Mouse (Mus musculus): ENCODE measurements around the gene 2610318N02Rik. TPM values are rescaled to one million over a fixed set of nuclear protein-coding genes. Genes with fewer than 3 reads are reported as not detected.

The 2610318N02Rik gene
- polyA plus RNA-seq, 1 experiment from 2014 or later = 64.3 TPM

GRCm38 (mm10) chr16:17146772-17147235, 21.8 kb upstream of the 2610318N02Rik start, which contains the start of gene Ccdc116:
Gene Ccdc116 (minus strand): TSS chr16:17147229.
- under 1% methylated on average over 34 of the region's 34 CpGs for WGBS
- H3K9me3 ChIP-seq (ENCODE audit: control insufficient read depth, low read length) = no peaks in the 10 kb centered on the region
- peak within 1 kb of the TSS; percentile 85 for H3K4me2 ChIP-seq (replicated peaks; ENCODE audit: low read depth, low read length)
- peaks cover 11% of the 10 kb centered on the region for H3K4me1 ChIP-seq (ENCODE audit: control insufficient read depth, insufficient read depth, low read length)
- H3K4me3 ChIP-seq (ENCODE audit: low read length) = peak within 1 kb of the TSS; percentile 42
- no peaks in the 10 kb centered on the region for H3K27me3 ChIP-seq (ENCODE audit: control insufficient read depth, insufficient read depth, low read length)
- ATAC-seq (ENCODE audit: low FRiP score, low TSS enrichment) = peak; percentile 83
- H3K9ac ChIP-seq (ENCODE audit: low read depth, low read length) = peak within 1 kb of the TSS; percentile 19
- H3K36me3 ChIP-seq (ENCODE audit: control insufficient read depth, insufficient read depth, low read length) = no peaks in the 10 kb centered on the region; the same call in 1 of the 2 replicates
- no peak within 1 kb of the TSS for H3K27ac ChIP-seq (ENCODE audit: low read depth, low read length)

GRCm38 (mm10) chr16:17144339-17144738, 19.4 kb upstream of the 2610318N02Rik start, which contains the start of gene Ydjc:
Gene Ydjc (plus strand): TSS chr16:17144621.
- H3K9ac ChIP-seq (ENCODE audit: low read depth, low read length) = no peak within 1 kb of the TSS
- H3K27ac ChIP-seq (ENCODE audit: low read depth, low read length) = no peak within 1 kb of the TSS
- peaks cover 11% of the 10 kb centered on the region for H3K4me1 ChIP-seq (ENCODE audit: control insufficient read depth, insufficient read depth, low read length)
- H3K4me2 ChIP-seq (replicated peaks; ENCODE audit: low read depth, low read length) = no peak within 1 kb of the TSS
- 21% methylated on average over 7 of the region's 7 CpGs for WGBS
- H3K36me3 ChIP-seq (ENCODE audit: control insufficient read depth, insufficient read depth, low read length) = no peaks in the 10 kb centered on the region
- H3K9me3 ChIP-seq (ENCODE audit: control insufficient read depth, low read length) = no peaks in the 10 kb centered on the region
- no peak for ATAC-seq (ENCODE audit: low FRiP score, low TSS enrichment)
- no peak within 1 kb of the TSS for H3K4me3 ChIP-seq (ENCODE audit: low read length)
- no peaks in the 10 kb centered on the region for H3K27me3 ChIP-seq (ENCODE audit: control insufficient read depth, insufficient read depth, low read length)

GRCm38 (mm10) chr16:17137355-17137754, 12.4 kb upstream of the 2610318N02Rik start:
- Histone ChIP-seq H3K4me2 (replicated peaks; ENCODE audit: low read depth, low read length) (no peak overlapping the region), H3K4me3 (ENCODE audit: low read length) (no peak overlapping the region), H3K9ac (ENCODE audit: low read depth, low read length) (no peak overlapping the region), H3K36me3 (ENCODE audit: control insufficient read depth, insufficient read depth, low read length) (no peaks in the 10 kb centered on the region), H3K4me1 (ENCODE audit: control insufficient read depth, insufficient read depth, low read length) (no peaks in the 10 kb centered on the region), H3K27ac (ENCODE audit: low read depth, low read length) (no peak overlapping the region), H3K27me3 (ENCODE audit: control insufficient read depth, insufficient read depth, low read length) (no peaks in the 10 kb centered on the region), H3K9me3 (ENCODE audit: control insufficient read depth, low read length) (no peaks in the 10 kb centered on the region)
- 87% methylated on average over 15 of the region's 15 CpGs for WGBS
- ATAC-seq (ENCODE audit: low FRiP score, low TSS enrichment) = no peak

DNA sequence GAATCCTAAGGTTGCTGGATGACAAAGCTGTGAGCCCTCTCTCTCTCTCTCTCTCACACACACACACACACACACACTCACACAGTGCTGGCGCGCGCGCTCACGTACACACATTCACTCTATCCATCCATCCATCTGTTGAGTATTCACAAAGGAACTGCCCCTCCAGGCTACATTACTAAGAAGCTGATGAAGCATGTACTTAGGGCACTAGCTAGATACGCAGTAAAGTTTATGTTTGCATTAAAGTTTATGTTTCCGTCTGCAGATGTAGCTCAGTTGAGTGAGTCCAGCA, 7.9 kb upstream of the 2610318N02Rik start:
- Histone ChIP-seq H3K36me3 (ENCODE audit: control insufficient read depth, insufficient read depth, low read length) (no peaks in the 10 kb centered on the region), H3K4me3 (ENCODE audit: low read length) (peak overlapping the region; percentile 73), H3K4me1 (ENCODE audit: control insufficient read depth, insufficient read depth, low read length) (no peaks in the 10 kb centered on the region; the same call in 1 of the 2 replicates), H3K27me3 (ENCODE audit: control insufficient read depth, insufficient read depth, low read length) (no peaks in the 10 kb centered on the region), H3K9ac (ENCODE audit: low read depth, low read length) (peak overlapping the region; percentile 5), H3K9me3 (ENCODE audit: control insufficient read depth, low read length) (no peaks in the 10 kb centered on the region), H3K27ac (ENCODE audit: low read depth, low read length) (no peak overlapping the region), H3K4me2 (replicated peaks; ENCODE audit: low read depth, low read length) (peak overlapping the region; percentile 93)
- peak; percentile 11; the same call in 1 of the 2 replicates for ATAC-seq (ENCODE audit: low FRiP score, low TSS enrichment)
- 25% methylated on average over 7 of the region's 7 CpGs for WGBS

- H3K9me3 ChIP-seq (ENCODE audit: control insufficient read depth, low read length) = no peaks in the 10 kb centered on the region
- H3K4me2 ChIP-seq (replicated peaks; ENCODE audit: low read depth, low read length) = peak within 1 kb of the TSS; percentile 93
- under 1% methylated on average over 46 of the region's 47 CpGs for WGBS
- H3K4me3 ChIP-seq (ENCODE audit: low read length) = peak within 1 kb of the TSS; percentile 73
- H3K27ac ChIP-seq (ENCODE audit: low read depth, low read length) = peak within 1 kb of the TSS; percentile 47; the same call in 1 of the 2 replicates
- H3K36me3 ChIP-seq (ENCODE audit: control insufficient read depth, insufficient read depth, low read length) = no peaks in the 10 kb centered on the region
- ATAC-seq (ENCODE audit: low FRiP score, low TSS enrichment) = peak; percentile 98
- H3K27me3 ChIP-seq (ENCODE audit: control insufficient read depth, insufficient read depth, low read length) = no peaks in the 10 kb centered on the region
- no peaks in the 10 kb centered on the region; the same call in 1 of the 2 replicates for H3K4me1 ChIP-seq (ENCODE audit: control insufficient read depth, insufficient read depth, low read length)
- peak within 1 kb of the TSS; percentile 77 for H3K9ac ChIP-seq (ENCODE audit: low read depth, low read length)
Observed at GRCm38 (mm10) chr16:17132089-17132905, 7.3 kb upstream of the 2610318N02Rik start, which contains the start of gene Sdf2l1. Gene Sdf2l1 (minus strand): TSS chr16:17132383.

DNA sequence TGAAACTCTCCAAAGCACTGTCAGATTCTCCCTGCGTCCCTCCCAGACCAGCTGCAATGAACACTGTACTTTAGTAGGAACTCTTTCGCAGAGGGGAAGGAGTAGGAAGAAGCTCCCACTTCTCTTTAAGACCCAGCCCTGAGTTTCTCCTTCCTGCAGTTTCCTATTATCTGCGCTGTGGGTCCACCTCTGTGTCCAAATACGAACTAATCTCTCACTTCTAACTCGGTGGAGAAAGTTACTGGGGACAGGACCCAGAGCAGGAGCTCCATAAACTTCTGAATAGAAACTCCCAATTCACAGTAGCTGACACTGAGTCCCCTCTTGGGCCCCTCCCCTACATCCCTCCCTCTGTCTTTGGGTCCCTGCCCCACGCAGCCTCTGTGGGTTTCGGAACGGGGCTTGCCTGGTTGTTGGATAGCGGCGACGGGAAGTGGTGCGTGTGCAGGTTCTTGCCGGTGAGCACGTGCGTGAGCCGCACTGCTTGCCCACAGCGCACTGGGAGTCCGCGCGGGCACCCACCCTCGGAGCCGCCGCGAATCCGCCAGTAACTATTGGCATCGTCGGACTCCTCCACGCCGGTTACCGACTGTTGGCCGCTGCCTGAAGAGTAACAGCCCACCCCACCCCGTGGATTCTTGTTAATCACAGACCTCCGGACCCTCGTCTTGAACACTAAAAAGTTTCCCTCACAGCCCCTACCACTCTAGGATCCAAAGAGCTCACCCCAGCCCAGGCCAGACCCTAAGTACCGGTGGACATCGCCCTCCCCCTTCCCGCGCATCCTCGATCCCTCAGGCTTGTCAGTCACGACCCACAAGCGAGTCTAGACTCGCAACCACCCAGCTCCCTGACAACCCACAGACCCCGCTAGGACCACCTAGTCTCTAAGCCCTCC, 6.5 kb upstream of the 2610318N02Rik start:
- WGBS = 4% methylated on average over 43 of the region's 43 CpGs
- H3K9ac ChIP-seq (ENCODE audit: low read depth, low read length) = peak overlapping the region; percentile 77
- H3K4me1 ChIP-seq (ENCODE audit: control insufficient read depth, insufficient read depth, low read length) = no peaks in the 10 kb centered on the region; the same call in 1 of the 2 replicates
- H3K4me2 ChIP-seq (replicated peaks; ENCODE audit: low read depth, low read length) = peak overlapping the region; percentile 93
- peak overlapping the region; percentile 73 for H3K4me3 ChIP-seq (ENCODE audit: low read length)
- H3K27me3 ChIP-seq (ENCODE audit: control insufficient read depth, insufficient read depth, low read length) = no peaks in the 10 kb centered on the region
- H3K36me3 ChIP-seq (ENCODE audit: control insufficient read depth, insufficient read depth, low read length) = no peaks in the 10 kb centered on the region
- H3K9me3 ChIP-seq (ENCODE audit: control insufficient read depth, low read length) = no peaks in the 10 kb centered on the region
- peak; percentile 2 for ATAC-seq (ENCODE audit: low FRiP score, low TSS enrichment)
- H3K27ac ChIP-seq (ENCODE audit: low read depth, low read length) = peak overlapping the region; percentile 47; the same call in 1 of the 2 replicates

DNA sequence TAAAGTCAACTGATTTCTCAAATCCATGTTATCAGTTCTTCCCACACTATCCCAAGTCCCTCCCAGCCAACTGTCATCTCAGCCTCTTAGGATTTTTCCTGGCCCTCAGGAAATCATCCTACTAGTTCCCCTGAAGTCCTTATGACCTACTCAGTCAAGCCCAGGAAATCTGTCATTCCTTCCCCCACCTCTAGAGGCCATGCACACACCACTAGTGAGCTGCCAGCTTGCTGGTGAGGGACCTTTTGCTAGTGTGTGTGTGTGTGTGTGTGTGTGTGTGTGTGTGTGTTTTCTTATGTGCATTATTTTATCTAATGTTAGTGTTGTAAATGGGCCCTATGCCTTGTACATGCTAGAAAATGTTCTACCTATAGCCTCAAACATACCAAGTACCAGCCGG, 2.3 kb upstream of the 2610318N02Rik start:
- H3K27ac ChIP-seq (ENCODE audit: low read depth, low read length) = no peak overlapping the region
- H3K27me3 ChIP-seq (ENCODE audit: control insufficient read depth, insufficient read depth, low read length) = no peaks in the 10 kb centered on the region
- no peak overlapping the region for H3K9ac ChIP-seq (ENCODE audit: low read depth, low read length)
- no peak for ATAC-seq (ENCODE audit: low FRiP score, low TSS enrichment)
- no peak overlapping the region for H3K4me2 ChIP-seq (replicated peaks; ENCODE audit: low read depth, low read length)
- H3K4me3 ChIP-seq (ENCODE audit: low read length) = no peak overlapping the region
- H3K9me3 ChIP-seq (ENCODE audit: control insufficient read depth, low read length) = no peaks in the 10 kb centered on the region
- peaks cover 6% of the 10 kb centered on the region; the same call in 1 of the 2 replicates for H3K36me3 ChIP-seq (ENCODE audit: control insufficient read depth, insufficient read depth, low read length)
- H3K4me1 ChIP-seq (ENCODE audit: control insufficient read depth, insufficient read depth, low read length) = peaks cover 12% of the 10 kb centered on the region; the same call in 1 of the 2 replicates
- 93% methylated on average over 1 of the region's 1 CpGs for WGBS

GRCm38 (mm10) chr16:17124119-17124870, 672 bp downstream of the 2610318N02Rik start:
- peak; percentile 63 for ATAC-seq (ENCODE audit: low FRiP score, low TSS enrichment)
- Histone ChIP-seq H3K4me2 (replicated peaks; ENCODE audit: low read depth, low read length) (peak overlapping the region; percentile 81), H3K9ac (ENCODE audit: low read depth, low read length) (peak overlapping the region; percentile 86), H3K27ac (ENCODE audit: low read depth, low read length) (peak overlapping the region; percentile 71), H3K4me3 (ENCODE audit: low read length) (peak overlapping the region; percentile 65), H3K36me3 (ENCODE audit: control insufficient read depth, insufficient read depth, low read length) (peaks cover 30% of the 10 kb centered on the region), H3K4me1 (ENCODE audit: control insufficient read depth, insufficient read depth, low read length) (peaks cover 12% of the 10 kb centered on the region; the same call in 1 of the 2 replicates), H3K27me3 (ENCODE audit: control insufficient read depth, insufficient read depth, low read length) (no peaks in the 10 kb centered on the region), H3K9me3 (ENCODE audit: control insufficient read depth, low read length) (no peaks in the 10 kb centered on the region)
- WGBS = 2% methylated on average over 22 of the region's 22 CpGs
